Mouse (Mus musculus) limb, embryonic 13.5 days (tissue): Measurements from ENCODE around the gene Gnat2. TPM values are rescaled to one million over a fixed set of nuclear protein-coding genes. Genes with fewer than 3 reads are reported as not detected.

Source experiments
- ATAC-seq: fragments of 200-750 bp; cut with Nextera tagmentation; 2 replicates; pipeline ENCODE4 v1.8.0; 2017; ENCODE audit warnings: low read depth, moderate number of reproducible peaks, moderate TSS enrichment; ENCODE audit not compliant: low FRiP score
- H3K27ac ChIP-seq: fragments of 300-500 bp; sonication (generic); 2 replicates; pipeline ENCODE4 v1.5.1; 2015; ENCODE audit warnings: inconsistent platforms, mild to moderate bottlenecking, moderate library complexity
- H3K27me3 ChIP-seq: fragments of 300-500 bp; sonication (generic); 2 replicates; pipeline ENCODE4 v1.6.1; 2015; ENCODE audit warnings: mild to moderate bottlenecking, inconsistent platforms
- H3K36me3 ChIP-seq: fragments of 300-500 bp; sonication (generic); 2 replicates; pipeline ENCODE4 v1.6.1; 2015; ENCODE audit warnings: inconsistent platforms, mild to moderate bottlenecking, moderate library complexity
- H3K4me1 ChIP-seq: fragments of 300-500 bp; sonication (generic); 2 replicates; pipeline ENCODE4 v1.6.1; 2015; ENCODE audit warnings: inconsistent platforms
- H3K4me2 ChIP-seq: fragments of 300-500 bp; sonication (generic); replicated peaks from 2 replicates; pipeline ENCODE4 v1.6.1; 2015; ENCODE audit warnings: inconsistent platforms, mild to moderate bottlenecking, moderate library complexity
- H3K4me3 ChIP-seq: fragments of 300-500 bp; sonication (generic); 2 replicates; pipeline ENCODE4 v1.5.1; 2015; ENCODE audit warnings: moderate library complexity, mild to moderate bottlenecking, inconsistent platforms
- H3K9ac ChIP-seq: fragments of 300-500 bp; sonication (generic); 2 replicates; pipeline ENCODE4 v1.6.1; 2015; ENCODE audit warnings: mild to moderate bottlenecking, inconsistent platforms
- H3K9me3 ChIP-seq: fragments of 300-500 bp; sonication (generic); 2 replicates; pipeline ENCODE4 v1.6.1; 2016; ENCODE audit warnings: inconsistent platforms
- WGBS: fragments of 180-500 bp; shearing (Covaris S2); methylation state at CpG from one replicate; pipeline ENCODE4 v1.1.7; 2015; 5-methylcytosine and 5-hydroxymethylcytosine counted together
- polyA plus RNA-seq: library from polyadenylated mRNA; unstranded; fragments of >200 nt; fragmentation: Nextera tagmentation; extraction: Ambion mirVana; gene quantifications from 2 replicates; pipeline ENCODE4 v1.2.1, GENCODE M21; 2015

Gnat2 gene
- polyA plus RNA-seq, 1 experiment from 2014 or later = 0.78 TPM

DNA sequence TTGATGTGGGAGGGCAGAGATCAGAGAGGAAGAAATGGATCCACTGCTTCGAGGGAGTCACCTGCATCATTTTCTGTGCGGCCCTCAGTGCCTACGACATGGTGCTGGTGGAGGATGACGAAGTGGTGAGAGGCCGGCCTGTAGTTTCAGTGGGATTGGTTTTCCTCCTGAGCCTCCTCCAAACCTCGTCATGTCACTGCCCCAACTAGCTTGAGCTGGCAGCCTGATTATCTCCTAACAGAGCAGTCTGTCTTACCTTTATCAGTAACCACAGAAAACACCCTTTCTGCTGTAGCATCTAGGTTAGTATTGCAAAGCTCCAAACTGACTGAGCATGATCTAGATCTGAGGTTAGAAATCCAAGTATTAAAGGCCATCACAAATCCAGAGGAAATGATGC, 5.7 kb downstream of the Gnat2 start:
- Histone ChIP-seq H3K36me3 (no peaks in the 10 kb centered on the region), H3K4me2 (no peak overlapping the region), H3K9me3 (no peaks in the 10 kb centered on the region), H3K27me3 (no peaks in the 10 kb centered on the region), H3K27ac (no peak overlapping the region), H3K4me3 (no peak overlapping the region), H3K9ac (no peak overlapping the region), H3K4me1 (no peaks in the 10 kb centered on the region)
- WGBS = 78% methylated on average over 6 of the region's 6 CpGs
- ATAC-seq = no peak

DNA sequence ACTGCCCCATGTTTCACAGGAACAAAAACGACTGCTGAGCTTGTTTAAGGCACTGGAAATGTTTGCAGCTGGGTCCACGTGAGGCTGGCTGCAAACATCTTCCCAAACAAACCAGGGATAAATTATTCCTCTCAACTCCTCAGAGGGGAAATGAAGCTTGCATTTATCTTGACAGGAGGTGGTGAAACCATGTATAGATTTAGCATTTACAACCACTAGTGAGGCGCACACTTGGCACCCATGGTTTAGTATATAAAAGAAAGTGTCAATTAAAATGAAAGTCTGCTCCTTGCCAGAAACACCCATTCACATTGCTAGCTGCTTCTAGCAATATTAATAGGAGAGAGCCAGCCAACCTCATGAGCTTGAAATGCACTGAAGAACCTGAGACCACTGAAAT, 9.0 kb downstream of the Gnat2 start:
- ATAC-seq = no peak
- H3K27me3 ChIP-seq = no peaks in the 10 kb centered on the region
- no peak overlapping the region for H3K4me3 ChIP-seq
- no peaks in the 10 kb centered on the region for H3K4me1 ChIP-seq
- no peak overlapping the region; the same call in 1 of the 2 replicates for H3K27ac ChIP-seq
- H3K9ac ChIP-seq = no peak overlapping the region
- WGBS = 56% methylated on average over 3 of the region's 3 CpGs
- peaks cover 16% of the 10 kb centered on the region for H3K36me3 ChIP-seq
- no peak overlapping the region for H3K4me2 ChIP-seq
- H3K9me3 ChIP-seq = no peaks in the 10 kb centered on the region

DNA sequence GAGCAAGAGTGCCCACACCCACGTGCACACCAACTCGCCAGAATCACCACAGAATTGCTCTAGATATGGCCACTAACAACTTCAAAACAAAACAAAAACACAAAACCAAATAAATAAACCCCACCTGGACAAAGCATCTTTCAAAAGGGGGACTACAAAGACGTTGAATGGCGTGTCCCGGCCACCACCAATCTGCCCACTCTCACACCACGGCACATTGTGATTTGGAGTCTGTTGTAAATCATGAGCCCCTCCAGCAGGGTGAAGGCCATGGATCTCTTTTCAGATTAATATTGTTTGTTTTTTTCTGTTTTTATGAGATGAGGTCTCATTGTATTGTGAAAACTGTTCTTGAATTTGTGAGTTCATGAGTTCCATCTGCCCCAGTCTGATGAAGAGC, 9.5 kb downstream of the Gnat2 start:
- Histone ChIP-seq H3K9me3 (no peaks in the 10 kb centered on the region), H3K4me2 (no peak overlapping the region), H3K4me3 (no peak overlapping the region), H3K4me1 (no peaks in the 10 kb centered on the region), H3K36me3 (peaks cover 16% of the 10 kb centered on the region), H3K9ac (no peak overlapping the region), H3K27me3 (no peaks in the 10 kb centered on the region), H3K27ac (no peak overlapping the region)
- WGBS = 84% methylated on average over 6 of the region's 6 CpGs
- ATAC-seq = no peak

DNA sequence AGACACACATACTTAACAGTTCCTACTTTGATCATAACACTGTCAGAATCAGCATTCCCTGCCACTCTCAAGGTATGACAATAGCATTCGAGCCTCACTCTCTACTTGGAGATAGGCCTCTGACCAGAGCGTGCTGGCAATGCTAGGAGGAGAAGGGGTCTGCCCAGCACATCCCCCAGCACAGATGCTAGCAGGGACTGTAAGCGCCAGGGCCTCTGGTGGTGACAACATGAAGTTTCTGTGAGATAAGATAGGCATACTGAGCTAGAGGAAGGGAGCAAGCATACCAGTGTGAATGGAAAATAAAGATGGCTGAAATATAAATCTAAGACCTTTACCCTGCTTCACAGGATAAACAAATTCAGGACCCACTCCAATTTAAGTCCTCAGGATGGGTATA, 12.7 kb downstream of the Gnat2 start:
- ATAC-seq = no peak
- H3K27ac ChIP-seq = no peak overlapping the region
- no peaks in the 10 kb centered on the region for H3K4me1 ChIP-seq
- H3K27me3 ChIP-seq = no peaks in the 10 kb centered on the region
- no peaks in the 10 kb centered on the region for H3K9me3 ChIP-seq
- no peak overlapping the region for H3K4me3 ChIP-seq
- peaks cover 43% of the 10 kb centered on the region for H3K36me3 ChIP-seq
- H3K4me2 ChIP-seq = no peak overlapping the region
- H3K9ac ChIP-seq = no peak overlapping the region
- 89% methylated on average over 3 of the region's 3 CpGs for WGBS

DNA sequence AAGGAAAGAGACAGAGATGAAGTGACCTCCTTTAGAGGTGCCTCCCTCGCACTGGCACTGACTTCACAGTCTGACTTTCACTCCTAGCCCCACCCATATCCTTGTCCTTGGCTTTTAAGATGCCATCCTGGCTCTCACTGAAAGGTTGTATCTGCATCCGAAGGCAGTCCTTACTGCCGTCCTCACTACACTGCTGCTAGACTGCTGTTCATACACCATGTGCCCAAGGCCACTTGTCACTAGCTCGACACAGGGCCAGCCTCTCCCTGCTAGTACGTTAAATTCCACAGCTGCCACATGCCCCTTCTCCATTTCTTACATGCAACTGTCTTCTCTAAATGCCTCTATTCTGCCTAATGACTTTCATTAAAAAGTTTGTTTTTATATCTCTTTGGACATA, 18.7 kb downstream of the Gnat2 start:
- no peak overlapping the region for H3K27ac ChIP-seq
- ATAC-seq = no peak
- H3K4me2 ChIP-seq = no peak overlapping the region
- H3K9me3 ChIP-seq = no peaks in the 10 kb centered on the region
- H3K4me1 ChIP-seq = no peaks in the 10 kb centered on the region
- 86% methylated on average over 5 of the region's 5 CpGs for WGBS
- no peak overlapping the region for H3K4me3 ChIP-seq
- peaks cover 69% of the 10 kb centered on the region for H3K36me3 ChIP-seq
- no peaks in the 10 kb centered on the region for H3K27me3 ChIP-seq
- no peak overlapping the region for H3K9ac ChIP-seq

DNA sequence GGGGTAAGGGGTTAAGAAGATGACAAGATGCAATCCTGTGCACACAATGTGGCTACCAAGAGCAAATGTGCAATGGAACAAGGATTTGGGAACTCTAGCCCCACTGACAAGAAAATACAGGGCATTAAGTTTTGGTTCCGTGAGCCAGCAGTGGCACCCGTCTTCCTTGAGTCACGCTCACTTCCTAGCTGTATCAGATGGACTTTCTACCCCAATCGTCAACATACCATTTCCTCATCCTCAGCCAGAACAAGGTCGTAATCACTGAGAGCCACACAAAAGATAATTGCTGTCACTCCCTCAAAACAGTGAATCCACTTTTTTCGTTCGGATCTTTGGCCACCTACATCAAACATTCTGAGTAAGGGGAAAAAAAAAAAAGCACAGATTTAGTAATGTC, 19.7 kb downstream of the Gnat2 start:
- Histone ChIP-seq H3K9me3 (no peaks in the 10 kb centered on the region), H3K4me1 (no peaks in the 10 kb centered on the region), H3K36me3 (peaks cover 72% of the 10 kb centered on the region), H3K9ac (no peak overlapping the region), H3K4me2 (no peak overlapping the region), H3K4me3 (no peak overlapping the region), H3K27me3 (no peaks in the 10 kb centered on the region), H3K27ac (no peak overlapping the region)
- no peak for ATAC-seq
- WGBS = 93% methylated on average over 7 of the region's 7 CpGs

DNA sequence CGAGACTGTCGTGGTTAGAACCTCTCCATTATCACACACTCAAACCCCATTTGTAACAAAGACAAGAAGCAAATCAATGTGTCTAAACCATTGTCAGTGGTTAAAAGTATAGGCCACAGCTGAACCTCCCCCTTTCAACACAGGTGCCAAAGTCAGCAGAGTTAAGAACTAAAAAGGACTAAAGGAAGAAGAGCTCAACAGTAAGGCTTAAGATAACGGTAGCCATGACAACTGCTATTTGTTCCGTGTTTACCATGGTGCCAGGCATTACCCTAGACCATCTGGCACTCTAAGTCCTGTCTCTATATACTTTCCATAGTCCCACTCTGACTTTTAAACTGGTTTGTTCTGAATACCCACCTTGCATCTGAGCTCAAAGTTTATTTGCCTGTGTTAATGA, 20.1 kb downstream of the Gnat2 start:
- no peak for ATAC-seq
- no peak overlapping the region for H3K9ac ChIP-seq
- no peaks in the 10 kb centered on the region for H3K4me1 ChIP-seq
- no peaks in the 10 kb centered on the region for H3K9me3 ChIP-seq
- H3K4me3 ChIP-seq = no peak overlapping the region
- H3K27ac ChIP-seq = no peak overlapping the region
- H3K36me3 ChIP-seq = peaks cover 74% of the 10 kb centered on the region
- no peaks in the 10 kb centered on the region for H3K27me3 ChIP-seq
- no peak overlapping the region for H3K4me2 ChIP-seq
- WGBS = 90% methylated on average over 4 of the region's 4 CpGs

DNA sequence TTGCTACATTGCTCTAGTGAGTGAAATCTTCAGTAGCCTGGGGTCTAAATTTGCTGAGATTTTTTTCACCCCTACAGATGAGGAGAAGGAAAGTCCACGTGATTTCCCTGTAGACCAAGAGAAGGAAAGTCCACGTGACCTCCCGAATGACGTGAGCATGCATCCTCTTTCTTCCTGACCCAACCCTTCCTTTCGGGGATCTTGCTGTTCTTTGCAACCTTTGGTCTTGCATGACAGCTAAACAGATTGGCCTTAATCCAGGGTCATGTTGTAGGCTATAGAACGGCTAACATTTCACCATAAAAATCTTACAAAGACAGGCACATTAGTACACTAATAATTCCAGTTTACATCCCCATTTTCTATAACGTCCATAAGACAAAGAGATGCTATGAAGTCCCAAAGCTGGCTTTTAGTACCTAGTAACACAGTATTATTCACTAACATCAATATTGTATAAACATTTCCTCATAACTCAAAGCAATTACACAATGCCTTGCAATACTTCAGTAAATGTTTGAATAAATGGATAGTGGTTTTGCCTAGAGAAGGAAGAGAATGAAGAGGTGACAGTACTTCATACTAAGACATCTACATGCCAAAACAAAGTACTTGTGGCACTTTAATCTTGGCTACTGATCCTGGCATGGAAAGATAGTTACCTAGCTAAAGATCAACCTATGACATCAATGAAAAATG, 21.2 kb downstream of the Gnat2 start:
- Histone ChIP-seq H3K9ac (no peak overlapping the region), H3K9me3 (no peaks in the 10 kb centered on the region), H3K4me1 (no peaks in the 10 kb centered on the region), H3K4me2 (no peak overlapping the region), H3K4me3 (no peak overlapping the region), H3K27ac (no peak overlapping the region), H3K36me3 (peaks cover 74% of the 10 kb centered on the region), H3K27me3 (no peaks in the 10 kb centered on the region)
- ATAC-seq = no peak
- 88% methylated on average over 7 of the region's 7 CpGs for WGBS

DNA sequence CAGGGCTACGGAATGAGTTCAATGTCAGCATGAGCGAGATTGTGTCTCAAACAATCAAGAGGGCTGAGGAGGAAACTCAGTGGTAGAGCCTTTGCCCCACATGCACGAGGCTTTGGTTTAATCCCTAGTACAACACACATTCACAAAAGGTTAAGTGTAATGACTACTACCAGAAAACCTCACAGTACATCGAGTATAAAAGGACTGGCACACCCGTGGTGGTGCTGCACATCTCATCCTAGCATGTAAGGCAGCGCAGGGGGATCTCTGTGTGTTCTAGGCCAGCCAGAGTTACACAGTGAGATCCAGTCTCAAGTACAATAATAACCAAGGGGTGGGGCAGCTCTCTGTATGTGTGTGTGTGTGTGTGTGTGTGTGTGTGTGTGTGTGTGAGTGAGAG, 24.9 kb downstream of the Gnat2 start:
- Histone ChIP-seq H3K9me3 (no peaks in the 10 kb centered on the region), H3K4me1 (no peaks in the 10 kb centered on the region), H3K27ac (no peak overlapping the region), H3K9ac (no peak overlapping the region), H3K36me3 (peaks cover 68% of the 10 kb centered on the region), H3K27me3 (no peaks in the 10 kb centered on the region), H3K4me2 (no peak overlapping the region), H3K4me3 (no peak overlapping the region)
- ATAC-seq = no peak
- 90% methylated on average over 6 of the region's 6 CpGs for WGBS

DNA sequence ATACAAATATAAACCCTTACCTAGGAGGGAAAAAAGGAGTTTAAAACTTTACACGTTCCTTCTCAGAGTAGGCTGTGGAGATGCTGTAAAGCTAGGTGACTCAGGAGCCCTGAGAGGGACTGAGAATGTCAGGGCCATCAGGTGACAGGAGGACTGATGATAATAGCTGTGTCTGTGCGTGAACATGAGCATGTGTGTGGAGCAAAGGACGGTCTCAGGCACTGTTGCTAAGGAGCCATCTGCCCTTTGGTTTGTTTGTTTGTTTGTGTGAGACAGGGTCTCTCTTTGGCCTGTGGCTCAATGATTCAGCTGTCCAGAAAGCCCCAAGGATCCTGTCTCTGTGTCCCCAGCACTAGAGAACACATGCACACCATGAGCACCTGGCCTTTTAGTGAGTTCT, 28.5 kb downstream of the Gnat2 start:
- Histone ChIP-seq H3K36me3 (peaks cover 54% of the 10 kb centered on the region), H3K9ac (no peak overlapping the region), H3K9me3 (no peaks in the 10 kb centered on the region), H3K27me3 (no peaks in the 10 kb centered on the region), H3K4me2 (no peak overlapping the region), H3K4me1 (no peaks in the 10 kb centered on the region), H3K4me3 (no peak overlapping the region), H3K27ac (no peak overlapping the region)
- ATAC-seq = no peak
- 88% methylated on average over 3 of the region's 3 CpGs for WGBS

DNA sequence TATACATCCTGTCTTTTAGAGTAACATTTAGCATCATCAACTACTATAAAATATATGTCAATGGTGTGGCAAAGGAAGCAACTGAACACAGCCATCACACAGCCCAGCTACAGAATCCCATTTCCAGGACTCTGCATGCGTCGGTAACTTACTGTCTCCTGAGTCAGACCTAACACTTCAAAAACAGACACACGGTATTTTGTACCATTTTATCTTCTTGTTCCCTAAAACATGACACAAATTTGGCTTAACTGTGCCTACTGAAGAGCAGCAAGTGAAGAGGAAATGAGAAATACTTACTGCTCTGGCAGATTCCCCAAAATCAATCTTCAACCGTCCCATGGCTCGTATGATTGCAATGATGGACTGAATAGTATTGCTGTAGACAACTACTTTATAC, 30.7 kb downstream of the Gnat2 start:
- Histone ChIP-seq H3K4me3 (no peak overlapping the region), H3K27me3 (no peaks in the 10 kb centered on the region), H3K4me2 (no peak overlapping the region), H3K4me1 (peaks cover 4% of the 10 kb centered on the region), H3K27ac (no peak overlapping the region), H3K36me3 (peaks cover 42% of the 10 kb centered on the region), H3K9me3 (no peaks in the 10 kb centered on the region), H3K9ac (no peak overlapping the region)
- 93% methylated on average over 5 of the region's 5 CpGs for WGBS
- ATAC-seq = no peak

DNA sequence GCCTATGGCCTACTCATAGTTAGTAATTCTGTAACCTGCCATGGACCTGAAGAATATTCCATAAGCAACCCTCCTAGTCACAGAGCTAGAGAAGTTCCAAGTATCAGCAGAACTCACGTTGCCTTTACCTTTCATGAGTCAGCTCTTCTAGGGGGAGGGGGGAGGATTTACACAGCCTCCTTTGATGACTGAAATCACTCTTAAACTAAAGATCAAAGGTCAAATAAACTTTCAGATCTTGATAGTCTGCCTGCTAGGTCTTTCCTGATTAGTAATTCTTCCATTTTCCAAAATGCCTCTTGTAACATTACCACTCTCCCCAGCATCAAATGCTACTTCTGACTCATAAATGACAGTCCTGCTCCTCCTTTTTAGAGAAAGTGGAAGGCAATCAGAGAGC, 31.5 kb downstream of the Gnat2 start:
- Histone ChIP-seq H3K9ac (no peak overlapping the region), H3K27ac (no peak overlapping the region), H3K4me2 (no peak overlapping the region), H3K9me3 (no peaks in the 10 kb centered on the region), H3K36me3 (peaks cover 33% of the 10 kb centered on the region), H3K4me1 (peaks cover 13% of the 10 kb centered on the region), H3K4me3 (no peak overlapping the region), H3K27me3 (no peaks in the 10 kb centered on the region)
- ATAC-seq = no peak
- 56% methylated on average over 1 of the region's 1 CpGs for WGBS

DNA sequence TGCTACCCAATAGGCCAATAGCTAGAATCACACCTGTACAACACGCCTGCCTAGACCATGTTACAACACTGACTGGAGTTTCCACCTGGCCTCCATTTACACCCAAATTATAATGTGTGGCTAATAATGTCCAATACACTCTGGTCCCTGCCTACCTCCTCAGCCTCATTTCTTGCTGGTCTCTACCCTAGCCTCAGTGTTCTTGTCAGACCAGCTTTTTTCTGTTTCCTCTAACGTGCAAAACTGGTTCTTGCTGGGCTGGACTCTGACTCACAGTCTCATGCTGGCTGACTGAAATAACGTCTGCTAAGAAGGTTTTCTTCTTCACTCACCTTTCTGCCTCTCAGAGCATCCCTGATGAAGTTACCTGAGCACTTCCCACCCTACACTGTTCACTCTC, 33.7 kb downstream of the Gnat2 start:
- Histone ChIP-seq H3K4me2 (no peak overlapping the region), H3K36me3 (peaks cover 16% of the 10 kb centered on the region), H3K4me1 (peaks cover 17% of the 10 kb centered on the region), H3K9ac (no peak overlapping the region), H3K9me3 (no peaks in the 10 kb centered on the region), H3K27ac (no peak overlapping the region), H3K27me3 (no peaks in the 10 kb centered on the region), H3K4me3 (no peak overlapping the region)
- ATAC-seq = no peak
- 82% methylated on average over 3 of the region's 3 CpGs for WGBS
